Mouse (Mus musculus): ENCODE results near the gene Opa3. TPM values are rescaled to one million over a fixed set of nuclear protein-coding genes. Genes with fewer than 3 reads are reported as not detected.

Opa3 gene
- total RNA-seq, 2 experiments from 2014 or later = 26.5 to 26.6 TPM

- DNase-seq = peak; percentile 52
Observed at GRCm38 (mm10) chr7:19245083-19245482, 16.9 kb downstream of the Opa3 start.

- DNase-seq = no peak
Observed at GRCm38 (mm10) chr7:19246855-19247254, 18.7 kb downstream of the Opa3 start.

DNA sequence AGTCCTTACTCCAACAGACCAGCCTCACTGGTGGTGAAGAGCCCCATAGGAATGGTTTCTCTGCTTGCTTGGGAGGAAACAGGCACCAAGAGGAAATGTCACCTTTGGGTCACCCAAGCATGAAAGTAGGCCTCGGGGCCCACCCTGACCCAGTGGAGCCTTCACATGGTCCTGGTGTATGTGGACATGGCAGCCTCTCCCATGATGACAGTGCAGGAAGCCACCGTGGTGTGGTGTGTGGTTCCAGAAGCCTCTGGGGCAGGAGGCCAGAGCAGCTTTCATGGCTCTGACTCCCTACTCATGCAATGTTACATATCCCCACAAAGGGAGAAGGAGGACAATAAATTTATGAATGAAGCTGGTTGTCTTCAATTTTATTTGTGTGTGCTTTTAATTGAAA lies 19.4 kb downstream of the Opa3 start:
- no peak for DNase-seq

GRCm38 (mm10) chr7:19252078-19252477 lies 23.9 kb downstream of the Opa3 start:
- DNase-seq = no peak

- DNase-seq = no peak
Observed at GRCm38 (mm10) chr7:19253437-19253836, 25.3 kb downstream of the Opa3 start.

DNA sequence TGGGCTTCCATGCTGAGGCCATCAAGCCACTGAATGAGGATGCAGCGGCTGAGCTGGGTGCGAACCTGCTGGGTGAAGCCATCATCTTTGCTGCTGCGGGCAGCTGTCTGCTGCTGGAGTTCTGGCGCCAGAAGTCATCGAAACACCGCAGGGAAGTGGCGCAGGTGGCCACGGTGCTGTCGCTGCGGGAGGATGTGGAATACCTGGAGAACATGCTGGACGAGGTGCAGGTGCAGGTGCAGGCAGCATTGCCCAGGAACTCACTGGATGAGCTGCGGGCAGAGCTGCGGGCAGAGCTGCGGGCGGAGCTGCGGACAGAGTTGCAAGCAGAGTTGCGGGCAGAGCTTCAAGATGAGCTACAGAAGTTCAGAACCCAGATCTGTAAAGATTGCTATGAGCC lies 27.3 kb downstream of the Opa3 start:
- no peak for DNase-seq

DNA sequence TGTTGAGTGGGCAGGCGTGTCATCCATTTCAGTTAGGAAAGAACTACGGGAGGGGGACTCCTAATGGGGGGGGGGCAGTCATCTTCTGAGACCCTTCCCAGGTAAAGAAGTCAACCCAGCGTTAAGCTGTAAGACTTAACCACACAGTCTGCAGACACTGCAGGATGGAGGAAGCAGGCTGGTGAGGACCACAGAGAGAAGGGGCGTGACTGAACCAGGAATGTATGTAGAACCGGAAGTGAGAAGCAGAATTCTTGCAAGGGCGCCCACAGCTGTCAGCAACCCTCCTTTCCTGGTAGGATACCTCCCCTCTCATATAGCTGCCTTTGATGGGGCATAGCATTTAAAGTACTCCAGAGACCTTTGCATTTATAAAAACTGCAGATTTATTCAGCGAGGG lies 28.4 kb downstream of the Opa3 start:
- DNase-seq = no peak

GRCm38 (mm10) chr7:19257390-19258022 lies 29.4 kb downstream of the Opa3 start:
- peak; percentile 71 for DNase-seq

GRCm38 (mm10) chr7:19258336-19258735 lies 30.2 kb downstream of the Opa3 start:
- DNase-seq = peak; percentile 52

DNA sequence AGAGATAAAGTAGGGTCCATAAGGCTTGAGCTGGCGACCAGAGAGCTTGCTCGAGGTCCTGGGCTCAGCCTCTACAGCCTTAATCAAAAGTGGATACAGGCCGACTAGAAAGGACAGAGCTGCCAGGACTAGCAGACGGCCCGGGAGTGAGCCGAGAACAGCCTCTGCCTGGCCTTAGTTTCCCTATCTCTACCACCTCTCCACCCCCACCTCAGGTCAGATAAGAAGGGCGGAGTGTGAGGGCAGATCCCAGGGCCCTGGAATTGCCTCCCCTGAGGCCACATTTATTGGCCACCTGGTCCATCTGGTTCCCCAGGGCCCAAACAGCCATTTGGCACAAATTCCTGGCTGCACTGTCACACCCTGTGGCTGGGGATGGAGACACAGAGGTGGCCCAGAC lies 37.0 kb downstream of the Opa3 start:
- peak; percentile 55 for DNase-seq

GRCm38 (mm10) chr7:19265928-19266822 lies 38.0 kb downstream of the Opa3 start:
- DNase-seq = no peak

- no peak for DNase-seq
Observed at GRCm38 (mm10) chr7:19267051-19267450, 38.9 kb downstream of the Opa3 start.

DNA sequence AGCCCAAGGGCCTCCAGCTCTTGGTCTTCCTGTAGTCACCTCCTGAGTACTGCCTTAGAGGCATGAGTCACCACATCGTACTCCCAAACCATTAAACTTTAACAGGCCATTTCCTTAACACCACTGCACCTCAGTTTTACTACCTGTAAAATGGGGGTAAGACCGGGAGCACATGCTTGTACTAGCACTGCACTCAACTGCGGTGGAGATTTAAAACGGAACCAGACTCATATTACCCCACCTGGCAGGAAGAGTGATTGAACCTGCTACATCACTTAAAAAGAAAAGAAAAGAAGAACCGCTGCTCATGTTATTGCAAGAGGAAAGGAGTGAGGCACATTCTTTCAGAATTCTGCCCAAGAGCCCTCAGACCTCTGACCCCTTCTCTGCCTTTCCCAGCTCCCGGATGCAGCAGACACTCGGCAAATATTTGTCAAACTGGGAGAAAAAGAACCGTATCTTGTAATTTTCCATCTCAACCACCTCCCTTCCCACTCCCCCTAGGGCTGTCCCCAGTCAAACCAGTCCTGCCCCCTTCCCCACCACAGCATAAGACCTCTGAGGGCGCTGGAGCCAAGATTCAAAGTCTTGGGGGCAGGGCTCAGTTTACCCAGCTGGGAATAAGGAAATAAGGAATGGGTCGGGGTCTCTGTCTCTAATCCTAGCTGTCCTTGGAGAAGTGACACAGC lies 41.0 kb downstream of the Opa3 start:
- no peak for DNase-seq

GRCm38 (mm10) chr7:19269721-19270441 lies 41.7 kb downstream of the Opa3 start:
- DNase-seq = peak; percentile 77

DNA sequence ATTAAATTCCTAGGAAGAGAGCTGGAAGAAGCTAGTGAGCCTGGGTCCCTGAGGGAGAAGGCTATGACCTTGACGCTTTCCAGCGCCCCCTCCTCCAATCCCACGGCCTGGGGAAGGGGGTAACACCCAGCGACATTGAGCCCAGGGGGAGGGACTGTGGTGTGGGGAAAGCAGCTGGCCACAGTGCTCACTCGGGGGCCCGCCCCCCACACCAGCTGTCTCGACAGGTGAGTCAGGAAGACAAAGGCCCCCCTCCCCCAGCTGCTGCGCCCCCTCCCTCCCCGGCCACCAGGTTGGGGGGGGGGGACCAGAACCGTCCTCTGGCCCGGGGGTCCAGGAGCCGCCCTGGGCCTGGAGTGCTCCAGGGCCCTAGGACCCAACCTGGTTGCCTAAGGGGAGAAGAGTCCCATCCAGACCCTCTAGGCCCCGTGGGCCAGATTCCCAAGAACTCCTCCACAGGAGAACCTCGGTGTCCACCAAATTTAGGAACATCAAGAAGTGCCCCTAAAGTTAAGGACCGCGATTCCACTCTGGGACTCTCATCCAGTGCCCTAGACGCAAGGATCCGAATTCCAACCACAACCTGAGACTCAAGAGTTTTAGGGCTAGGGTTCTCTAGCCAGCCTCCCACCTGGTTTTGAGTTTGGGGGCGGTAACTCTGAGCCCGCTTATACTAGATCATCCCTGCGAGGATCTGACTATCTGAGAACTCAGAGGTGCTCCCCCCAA lies 42.5 kb downstream of the Opa3 start:
- no peak for DNase-seq

DNA sequence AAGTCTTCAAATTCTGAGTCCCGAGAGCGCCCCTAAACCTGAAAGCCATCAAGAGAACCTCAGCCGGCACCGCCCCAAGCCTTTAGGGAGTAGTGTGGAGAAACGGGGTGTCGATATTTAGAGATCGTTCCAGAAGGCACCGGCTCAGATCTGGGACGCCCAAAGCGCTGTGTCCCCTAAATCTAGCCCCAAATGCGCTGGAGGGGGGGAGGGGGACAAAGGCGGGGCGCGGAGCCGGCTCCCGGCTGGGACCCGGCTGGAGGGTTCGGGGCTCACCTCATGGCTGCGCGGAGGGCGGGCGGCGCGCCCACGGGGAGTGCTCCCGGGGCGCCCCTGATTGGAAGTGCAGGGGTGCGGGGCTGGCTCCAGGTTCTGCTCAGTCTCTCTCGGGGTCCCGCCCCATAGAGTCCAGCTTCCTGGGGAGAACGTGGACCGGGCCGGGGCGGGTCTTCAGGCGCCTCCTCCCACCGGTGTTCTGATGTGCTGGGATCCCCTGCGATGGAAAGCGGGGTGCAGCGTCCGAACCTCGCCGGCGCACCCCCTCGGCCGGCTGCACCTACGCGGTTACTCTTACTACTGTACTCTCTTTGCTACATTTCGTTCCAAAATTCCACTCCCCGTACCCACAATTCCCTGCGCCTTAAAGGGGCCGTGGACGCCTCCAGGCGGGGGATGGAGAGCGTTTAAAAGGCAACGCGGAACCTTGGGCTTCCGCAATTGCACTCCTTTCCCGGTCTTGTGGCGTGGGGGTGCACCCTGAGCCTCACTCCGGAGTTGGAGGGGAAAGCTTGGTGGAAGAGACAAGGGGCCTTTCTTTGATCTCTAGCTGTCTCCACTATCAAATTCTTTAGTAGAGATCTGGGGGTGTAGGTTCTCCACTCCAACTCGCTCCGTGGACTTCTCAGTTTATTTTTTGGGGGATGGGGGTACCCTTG lies 43.4 kb downstream of the Opa3 start, which contains the start of gene Vasp:
Gene Vasp (minus strand): TSS at position 580 of the 935 bp plus-strand sequence.
- DNase-seq = peak; percentile 93

GRCm38 (mm10) chr7:19272173-19272764 lies 44.1 kb downstream of the Opa3 start:
- peak; percentile 84 for DNase-seq

GRCm38 (mm10) chr7:19276253-19276652 lies 48.1 kb downstream of the Opa3 start:
- no peak for DNase-seq

DNA sequence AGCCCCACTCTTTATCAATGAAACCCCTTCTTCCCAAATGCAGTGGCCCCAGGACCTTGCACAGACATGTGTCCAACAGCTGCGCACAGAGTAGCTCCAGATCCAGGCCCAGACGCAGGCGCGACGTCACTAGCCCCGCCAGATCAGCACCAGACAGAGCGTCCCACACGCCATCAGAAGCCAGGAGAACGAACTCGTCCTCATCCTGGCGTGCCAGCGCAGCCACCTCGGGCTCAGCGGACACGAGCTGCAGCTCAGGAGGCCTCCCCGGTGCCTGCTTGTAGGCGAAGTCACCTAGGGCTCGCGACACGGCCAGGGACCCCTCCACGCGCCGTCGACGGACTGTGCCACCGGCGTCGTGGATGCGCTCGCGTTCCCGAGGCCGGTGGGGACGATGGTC lies 50.9 kb downstream of the Opa3 start:
- DNase-seq = no peak

GRCm38 (mm10) chr7:19279581-19280114 lies 51.5 kb downstream of the Opa3 start, which contains the start of gene Ppm1n:
Ppm1n (minus strand) TSS chr7:19280064.
- DNase-seq = no peak
